Mouse (Mus musculus) cerebral cortex, adult 2 months (tissue): ENCODE results near the gene Nfkbie.

ENCODE experiments used
- WGBS: fragments of 180-500 bp; shearing (Covaris S2); methylation state at CpG from one replicate; pipeline ENCODE4 v1.1.7; 2018; 5-methylcytosine and 5-hydroxymethylcytosine counted together

Gene Nfkbie

GRCm38 (mm10) chr17:45580958-45581477, 25.5 kb downstream of the Nfkbie start:
- 41% methylated on average over 12 of the region's 12 CpGs for WGBS

- WGBS = 9% methylated on average over 2 of the region's 2 CpGs
Measured at GRCm38 (mm10) chr17:45581567-45581983, 26.1 kb downstream of the Nfkbie start.

- WGBS = 94% methylated on average over 6 of the region's 6 CpGs
Measured at GRCm38 (mm10) chr17:45582188-45582587, 26.7 kb downstream of the Nfkbie start.

GRCm38 (mm10) chr17:45582715-45583355, 27.3 kb downstream of the Nfkbie start:
- 50% methylated on average over 6 of the region's 6 CpGs for WGBS

- 35% methylated on average over 12 of the region's 12 CpGs for WGBS
Measured at GRCm38 (mm10) chr17:45584096-45584896, 28.8 kb downstream of the Nfkbie start.

- 34% methylated on average over 14 of the region's 14 CpGs for WGBS
Measured at GRCm38 (mm10) chr17:45584939-45585678, 29.6 kb downstream of the Nfkbie start.

- 69% methylated on average over 23 of the region's 23 CpGs for WGBS
Measured at GRCm38 (mm10) chr17:45585725-45586448, 30.4 kb downstream of the Nfkbie start.

GRCm38 (mm10) chr17:45586449-45586837, 30.9 kb downstream of the Nfkbie start:
- 96% methylated on average over 3 of the region's 3 CpGs for WGBS

GRCm38 (mm10) chr17:45588370-45588769, 32.9 kb downstream of the Nfkbie start:
- WGBS = 97% methylated on average over 7 of the region's 7 CpGs

GRCm38 (mm10) chr17:45589236-45589635, 33.7 kb downstream of the Nfkbie start:
- 97% methylated on average over 7 of the region's 7 CpGs for WGBS

GRCm38 (mm10) chr17:45589844-45590243, 34.3 kb downstream of the Nfkbie start:
- WGBS = 92% methylated on average over 8 of the region's 8 CpGs

- WGBS = 92% methylated on average over 6 of the region's 6 CpGs
Measured at GRCm38 (mm10) chr17:45590410-45590809, 34.9 kb downstream of the Nfkbie start.

GRCm38 (mm10) chr17:45591701-45592605, 36.5 kb downstream of the Nfkbie start:
- 43% methylated on average over 16 of the region's 16 CpGs for WGBS

GRCm38 (mm10) chr17:45592606-45593431, 37.3 kb downstream of the Nfkbie start:
- WGBS = 47% methylated on average over 8 of the region's 8 CpGs

- 79% methylated on average over 8 of the region's 8 CpGs for WGBS
Measured at GRCm38 (mm10) chr17:45593479-45593878, 38.0 kb downstream of the Nfkbie start.

- WGBS = 76% methylated on average over 8 of the region's 8 CpGs
Measured at GRCm38 (mm10) chr17:45594195-45594594, 38.7 kb downstream of the Nfkbie start.

- WGBS = 4% methylated on average over 57 of the region's 58 CpGs
Measured at GRCm38 (mm10) chr17:45594881-45595735, 39.6 kb downstream of the Nfkbie start.

GRCm38 (mm10) chr17:45595736-45596390, 40.4 kb downstream of the Nfkbie start:
- WGBS = 11% methylated on average over 23 of the region's 23 CpGs
